Comparison of ENCODE assay signal across 10 mouse cellular contexts in the genomic region with DNA sequence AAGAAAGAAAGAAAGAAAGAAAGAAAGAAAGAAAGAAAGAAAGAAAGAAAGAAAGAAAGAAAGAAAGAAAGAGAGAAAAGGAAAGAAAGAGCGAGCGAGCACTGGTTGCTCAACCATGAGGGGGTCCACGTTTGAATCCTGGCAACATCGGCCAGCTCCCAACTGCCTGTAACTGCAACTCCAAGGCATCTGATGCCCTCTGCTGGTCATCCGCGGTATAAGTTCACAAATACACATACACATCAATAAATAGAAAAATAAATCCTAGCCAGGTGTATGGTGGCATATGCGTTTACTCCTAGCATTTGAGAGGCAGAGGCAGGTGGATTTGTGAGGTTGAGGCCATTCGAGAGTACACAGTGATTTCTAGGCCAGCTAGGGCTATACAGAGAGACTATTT. TPM values are rescaled to one million over a fixed set of nuclear protein-coding genes. Genes with fewer than 3 reads are reported as not detected.
DNase-seq lines count a peak whose midpoint lies in the region; ATAC-seq lines count a peak whose summit lies in the region.
"Had no signal": no experiment of that assay in that cellular context is flagged by ENCODE, and none has a peak within 500 bp of the region (broad histone marks: within the 10 kb centered on the region; RNA-seq: fewer than 3 reads in every experiment).

No protein-coding gene starts in this region.

- no peaks in the 10 kb centered on the region for H3K27me3 ChIP-seq in forebrain, embryonic 10.5 days (ENCODE audit: poor library complexity, severe bottlenecking)
- H3K27me3 ChIP-seq in forebrain, embryonic 16.5 days (replicated peaks; ENCODE audit: control insufficient read depth, insufficient read depth, low read length), result no peaks in the 10 kb centered on the region
- H3K27me3 ChIP-seq in midbrain, embryonic 10.5 days (ENCODE audit: low read depth, poor library complexity, severe bottlenecking), result no peaks in the 10 kb centered on the region
- no peaks in the 10 kb centered on the region for H3K27me3 ChIP-seq in midbrain, embryonic 15.5 days (replicated peaks)

- WGBS in forebrain, embryonic 10.5 days, result 51% methylated on average over 8 of the region's 8 CpGs
- 49% methylated on average over 8 of the region's 8 CpGs for WGBS in forebrain, embryonic 16.5 days
- 47% methylated on average over 8 of the region's 8 CpGs for WGBS in midbrain, embryonic 10.5 days
- WGBS in midbrain, embryonic 15.5 days, result 49% methylated on average over 8 of the region's 8 CpGs

- H3K4me2 ChIP-seq in forebrain, embryonic 16.5 days (ENCODE audit: low read length), result no peak overlapping the region
- H3K4me2 ChIP-seq in midbrain, embryonic 15.5 days, result no peak overlapping the region

- peak; percentile 67 for DNase-seq in forebrain, embryonic 10.5 days (ENCODE audit: extremely low spot score, low spot score)
- peak; percentile 49 for DNase-seq in midbrain, embryonic 10.5 days (ENCODE audit: low spot score)
- peak; percentile 54 for DNase-seq in adrenal gland, postnatal 25 days
- peak; percentile 84 for DNase-seq in induced T-regulatory cell, adult 2 months (ENCODE audit: low read depth)
- peak; percentile 75 for DNase-seq in mesoderm, embryonic 11.5 days (ENCODE audit: low read depth, low spot score)

- peaks cover 4% of the 10 kb centered on the region; the same call in 1 of the 2 replicates for H3K4me1 ChIP-seq in forebrain, embryonic 10.5 days
- peaks cover 6% of the 10 kb centered on the region for H3K4me1 ChIP-seq in forebrain, embryonic 16.5 days (replicated peaks; ENCODE audit: control insufficient read depth, insufficient read depth, low read length)
- H3K4me1 ChIP-seq in midbrain, embryonic 10.5 days, result peaks cover 2% of the 10 kb centered on the region; the same call in 1 of the 2 replicates
- H3K4me1 ChIP-seq in midbrain, embryonic 15.5 days, result peaks cover 10% of the 10 kb centered on the region

- no peak overlapping the region for H3K4me3 ChIP-seq in forebrain, embryonic 10.5 days
- H3K4me3 ChIP-seq in forebrain, embryonic 16.5 days (replicated peaks; ENCODE audit: low read length), result no peak overlapping the region
- no peak overlapping the region for H3K4me3 ChIP-seq in midbrain, embryonic 10.5 days
- H3K4me3 ChIP-seq in midbrain, embryonic 15.5 days, result no peak overlapping the region

- no peak overlapping the region for H3K27ac ChIP-seq in forebrain, embryonic 10.5 days
- no peak overlapping the region for H3K27ac ChIP-seq in forebrain, embryonic 16.5 days (ENCODE audit: low read length)
- no peak overlapping the region for H3K27ac ChIP-seq in midbrain, embryonic 10.5 days (replicated peaks)
- no peak overlapping the region for H3K27ac ChIP-seq in midbrain, embryonic 15.5 days

- no peaks in the 10 kb centered on the region for H3K9me3 ChIP-seq in forebrain, embryonic 10.5 days
- H3K9me3 ChIP-seq in forebrain, embryonic 16.5 days (ENCODE audit: control insufficient read depth, low read length), result no peaks in the 10 kb centered on the region
- H3K9me3 ChIP-seq in midbrain, embryonic 10.5 days (replicated peaks), result no peaks in the 10 kb centered on the region
- H3K9me3 ChIP-seq in midbrain, embryonic 15.5 days, result no peaks in the 10 kb centered on the region

- ATAC-seq in forebrain, embryonic 16.5 days, result no peak
- ATAC-seq in midbrain, embryonic 15.5 days (replicated peaks), result no peak
- ATAC-seq in activated CD4-positive, CD25-positive, alpha-beta regulatory T cell, adult 4 months, result no peak

- peaks cover 54% of the 10 kb centered on the region for H3K36me3 ChIP-seq in forebrain, embryonic 10.5 days (replicated peaks)
- H3K36me3 ChIP-seq in forebrain, embryonic 16.5 days (ENCODE audit: control insufficient read depth, insufficient read depth), result peaks cover 7% of the 10 kb centered on the region
- peaks cover 55% of the 10 kb centered on the region for H3K36me3 ChIP-seq in midbrain, embryonic 10.5 days
- H3K36me3 ChIP-seq in midbrain, embryonic 15.5 days (replicated peaks), result peaks cover 5% of the 10 kb centered on the region; the same call in 1 of the 2 replicates

- no peak overlapping the region for H3K9ac ChIP-seq in forebrain, embryonic 16.5 days (replicated peaks; ENCODE audit: low read depth, low read length)
- no peak overlapping the region for H3K9ac ChIP-seq in midbrain, embryonic 15.5 days

RNA-seq across cellular contexts. Expression of a gene that starts 7.8 kb away (rescaled TPM):
- polyA plus RNA-seq in forebrain, embryonic 10.5 days (2016; fragmentation: Nextera tagmentation; extraction: Ambion mirVana), result 0.67 and 0.79 TPM in 2 replicates
- polyA plus RNA-seq in forebrain, embryonic 16.5 days (2015; fragmentation: Nextera tagmentation; extraction: Ambion mirVana), result 0.29 and 0.77 TPM in 2 replicates
- 0.41 and 0.58 TPM in 2 replicates for polyA plus RNA-seq in midbrain, embryonic 10.5 days (2016; fragmentation: Nextera tagmentation; extraction: Ambion mirVana)
- polyA plus RNA-seq in midbrain, embryonic 15.5 days (2015; fragmentation: Nextera tagmentation; extraction: Ambion mirVana), result 0.32 and 0.38 TPM in 2 replicates
- total RNA-seq in adrenal gland, postnatal 25 days (2021), result 1.4 and 3.2 TPM in 2 replicates
- under 1 TPM; 0.80 to 0.98 TPM for polyA plus RNA-seq in activated CD4-positive, CD25-positive, alpha-beta regulatory T cell, adult 4 months (2017; shearing (Covaris generic))

RNA-seq across cellular contexts. Expression of a gene that starts 8.7 kb away (rescaled TPM):
- 20.7 and 25.8 TPM in 2 replicates for polyA plus RNA-seq in forebrain, embryonic 10.5 days (2016; fragmentation: Nextera tagmentation; extraction: Ambion mirVana)
- 34.4 and 37.3 TPM in 2 replicates for polyA plus RNA-seq in forebrain, embryonic 16.5 days (2015; fragmentation: Nextera tagmentation; extraction: Ambion mirVana)
- polyA plus RNA-seq in midbrain, embryonic 10.5 days (2016; fragmentation: Nextera tagmentation; extraction: Ambion mirVana), result 23.8 and 32.3 TPM in 2 replicates
- polyA plus RNA-seq in midbrain, embryonic 15.5 days (2015; fragmentation: Nextera tagmentation; extraction: Ambion mirVana), result 34.1 and 35.6 TPM in 2 replicates
- 31.7 and 42.7 TPM in 2 replicates for total RNA-seq in adrenal gland, postnatal 25 days (2021)
- 10 to 100 TPM; 42.7 to 46.2 TPM for polyA plus RNA-seq in activated CD4-positive, CD25-positive, alpha-beta regulatory T cell, adult 4 months (2017; shearing (Covaris generic))

RNA-seq across cellular contexts. Expression of a gene that starts 10.7 kb away (rescaled TPM):
- polyA plus RNA-seq in forebrain, embryonic 10.5 days (2016; fragmentation: Nextera tagmentation; extraction: Ambion mirVana), result 230 and 233 TPM in 2 replicates
- polyA plus RNA-seq in forebrain, embryonic 16.5 days (2015; fragmentation: Nextera tagmentation; extraction: Ambion mirVana), result 181 and 190 TPM in 2 replicates
- polyA plus RNA-seq in midbrain, embryonic 10.5 days (2016; fragmentation: Nextera tagmentation; extraction: Ambion mirVana), result 206 and 215 TPM in 2 replicates
- 173 and 186 TPM in 2 replicates for polyA plus RNA-seq in midbrain, embryonic 15.5 days (2015; fragmentation: Nextera tagmentation; extraction: Ambion mirVana)
- 256 and 282 TPM in 2 replicates for total RNA-seq in adrenal gland, postnatal 25 days (2021)
- 100 to 1,000 TPM; 207 to 260 TPM for polyA plus RNA-seq in activated CD4-positive, CD25-positive, alpha-beta regulatory T cell, adult 4 months (2017; shearing (Covaris generic))

RNA-seq across cellular contexts. Expression of a gene that starts 17.8 kb away (rescaled TPM):
- not detected in 2 replicates for polyA plus RNA-seq in forebrain, embryonic 10.5 days (2016; fragmentation: Nextera tagmentation; extraction: Ambion mirVana)
- polyA plus RNA-seq in forebrain, embryonic 16.5 days (2015; fragmentation: Nextera tagmentation; extraction: Ambion mirVana), result not detected in 2 replicates
- polyA plus RNA-seq in midbrain, embryonic 10.5 days (2016; fragmentation: Nextera tagmentation; extraction: Ambion mirVana), result not detected in 2 replicates
- not detected in 2 replicates for polyA plus RNA-seq in midbrain, embryonic 15.5 days (2015; fragmentation: Nextera tagmentation; extraction: Ambion mirVana)
- not detected in 2 replicates for total RNA-seq in adrenal gland, postnatal 25 days (2021)
- not detected for polyA plus RNA-seq in activated CD4-positive, CD25-positive, alpha-beta regulatory T cell, adult 4 months (2017; shearing (Covaris generic))
- total RNA-seq: adrenal gland, postnatal 4 days had no signal
- polyA plus RNA-seq: neural tube, embryonic 14.5 days had no signal

RNA-seq across cellular contexts. Expression of a gene that starts 53.7 kb away (rescaled TPM):
- 1.3 and 2.0 TPM in 2 replicates for polyA plus RNA-seq in forebrain, embryonic 10.5 days (2016; fragmentation: Nextera tagmentation; extraction: Ambion mirVana)
- 5.2 and 5.7 TPM in 2 replicates for polyA plus RNA-seq in forebrain, embryonic 16.5 days (2015; fragmentation: Nextera tagmentation; extraction: Ambion mirVana)
- 1.6 and 3.1 TPM in 2 replicates for polyA plus RNA-seq in midbrain, embryonic 10.5 days (2016; fragmentation: Nextera tagmentation; extraction: Ambion mirVana)
- 11.5 and 13.0 TPM in 2 replicates for polyA plus RNA-seq in midbrain, embryonic 15.5 days (2015; fragmentation: Nextera tagmentation; extraction: Ambion mirVana)
- total RNA-seq in adrenal gland, postnatal 25 days (2021), result 12.1 and 20.7 TPM in 2 replicates
- under 1 TPM in 1 of 2 experiments, not detected in 1; 0.54 TPM for polyA plus RNA-seq in activated CD4-positive, CD25-positive, alpha-beta regulatory T cell, adult 4 months (2017; shearing (Covaris generic))
